Mouse (Mus musculus) gastrocnemius, postnatal 25 days (tissue): Measurements from ENCODE around the gene Fzr1. TPM values are rescaled to one million over a fixed set of nuclear protein-coding genes. Genes with fewer than 3 reads are reported as not detected.

Experiments used
- DNase-seq: peaks from one replicate; pipeline ENCODE4 v3.0.0; 2022
- total RNA-seq, 2 experiments: library from RNA; stranded (reverse); gene quantifications; 1 replicate in 1 of 2; 2 replicates in 1 of 2; pipeline ENCODE4 v1.2.3; 2021

Gene Fzr1
- total RNA-seq, 2 experiments from 2014 or later, result 13.5 to 14.0 TPM

DNA sequence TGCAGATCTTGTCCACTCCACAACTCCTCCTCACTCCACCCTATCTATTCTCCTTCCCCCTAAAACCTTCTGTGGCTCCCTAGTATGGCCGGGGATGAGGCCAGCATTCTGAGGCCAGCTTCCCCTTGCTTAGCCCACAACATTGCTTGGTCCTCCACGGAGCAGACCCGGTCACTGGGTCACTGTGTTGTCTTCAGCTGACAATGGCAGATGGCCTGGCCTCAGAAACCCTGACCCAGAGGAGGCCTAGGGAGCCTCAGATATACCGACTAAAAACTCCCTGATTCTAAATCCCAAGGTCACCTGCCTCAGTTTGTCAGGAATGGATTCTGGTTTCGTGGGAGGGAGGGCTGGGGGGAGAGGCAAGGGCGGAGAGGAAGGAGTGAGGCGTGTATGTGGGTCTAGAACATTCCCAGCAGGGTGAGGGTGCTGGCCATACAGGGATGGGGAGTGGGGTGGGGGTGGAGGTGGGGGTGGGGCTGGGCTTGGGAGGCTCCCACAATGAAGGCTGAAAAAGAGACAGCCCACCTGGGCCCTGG is 24.0 kb upstream of the Fzr1 start:
- DNase-seq, result no peak

DNA sequence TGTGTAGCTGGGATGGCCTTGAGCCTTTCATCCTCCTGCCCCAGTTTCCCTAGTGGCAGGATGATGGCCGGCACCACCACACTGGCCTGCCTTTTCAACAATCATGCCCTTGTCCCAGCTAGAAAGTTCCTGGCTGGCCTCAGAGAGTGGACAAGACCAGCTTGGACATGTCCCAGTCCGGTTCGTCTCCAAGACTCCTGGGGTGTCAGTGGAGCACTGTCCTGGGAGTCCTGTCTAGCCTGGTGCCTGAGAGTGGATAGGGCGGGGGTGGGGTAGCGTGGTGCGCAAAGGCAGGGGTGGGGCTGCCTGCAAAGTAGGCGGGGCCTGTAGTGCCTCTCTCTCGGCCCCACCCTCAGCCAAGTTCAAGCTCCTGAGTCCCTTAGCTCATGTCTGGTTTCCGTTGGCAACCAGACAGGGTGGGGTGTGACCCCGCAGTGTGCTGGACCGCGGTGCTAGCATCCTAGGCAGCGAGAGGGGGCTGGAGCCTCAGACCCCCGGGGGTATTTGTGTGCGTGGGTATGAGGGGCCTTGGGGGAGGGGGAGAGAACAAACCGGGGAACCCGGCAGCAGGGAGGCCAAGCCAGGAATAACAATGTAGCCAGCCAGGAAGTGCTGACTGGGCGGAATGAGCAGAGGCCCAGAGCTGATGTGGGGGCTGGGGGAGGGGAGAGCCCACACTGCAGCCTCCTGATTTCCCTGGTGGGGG is 23.4 kb upstream of the Fzr1 start:
- peak; percentile 84 for DNase-seq

DNA sequence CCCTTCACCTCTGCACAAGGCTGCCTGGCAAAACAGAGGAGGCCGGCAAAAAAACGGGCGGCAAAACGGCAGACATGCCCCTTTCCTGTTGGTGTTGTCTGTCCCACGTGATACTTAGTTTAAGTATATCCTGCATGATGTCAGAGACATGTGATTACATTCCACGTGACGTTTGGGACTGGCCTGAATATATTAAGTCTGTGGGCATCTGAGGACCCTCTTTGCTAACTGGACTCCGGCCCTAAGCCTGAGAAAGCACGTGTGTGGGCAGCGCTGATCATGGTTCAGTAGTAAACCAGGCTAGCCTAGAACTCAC is 22.8 kb upstream of the Fzr1 start:
- DNase-seq, result no peak

DNA sequence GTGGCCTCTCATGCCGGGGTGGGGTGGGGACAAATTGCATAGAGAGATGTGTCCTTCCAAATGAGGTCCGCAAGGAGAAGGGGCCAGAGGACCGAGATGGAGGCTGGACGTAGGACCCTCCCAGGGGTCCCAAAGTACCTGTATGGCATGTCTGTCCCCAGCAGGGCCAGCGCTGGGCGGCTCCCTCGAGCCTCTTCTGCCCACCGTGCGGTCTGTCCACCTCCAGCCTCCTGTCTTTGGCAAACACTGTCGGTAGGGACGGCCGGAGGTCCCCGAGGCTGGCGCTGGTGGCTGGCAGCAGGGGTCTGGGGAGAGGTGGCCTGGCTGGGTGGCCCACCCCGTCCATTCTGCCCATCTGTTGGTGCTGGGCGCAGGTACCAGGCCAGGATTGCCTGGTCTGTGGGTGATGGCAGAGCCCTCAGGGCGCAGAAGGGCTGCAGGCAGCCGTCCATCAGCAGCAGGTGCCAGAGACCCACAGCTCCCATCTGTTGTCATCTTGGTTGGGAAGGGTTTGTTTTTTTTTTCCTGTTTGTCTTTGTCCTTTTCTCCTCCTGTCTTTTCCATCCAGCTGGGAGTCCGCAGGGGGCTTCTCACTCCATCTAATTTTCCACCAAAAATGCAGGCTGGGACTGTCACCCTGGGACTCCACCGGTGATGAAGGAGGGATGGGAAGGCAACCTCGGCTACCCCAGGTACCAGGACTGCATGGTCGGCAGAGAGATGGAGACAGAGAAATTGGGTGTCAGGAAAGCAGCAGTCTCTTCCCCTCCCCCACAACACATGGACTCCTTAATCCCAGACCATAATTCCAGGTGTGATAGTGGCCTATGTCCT is 22.3 kb upstream of the Fzr1 start:
- DNase-seq, result no peak

DNA sequence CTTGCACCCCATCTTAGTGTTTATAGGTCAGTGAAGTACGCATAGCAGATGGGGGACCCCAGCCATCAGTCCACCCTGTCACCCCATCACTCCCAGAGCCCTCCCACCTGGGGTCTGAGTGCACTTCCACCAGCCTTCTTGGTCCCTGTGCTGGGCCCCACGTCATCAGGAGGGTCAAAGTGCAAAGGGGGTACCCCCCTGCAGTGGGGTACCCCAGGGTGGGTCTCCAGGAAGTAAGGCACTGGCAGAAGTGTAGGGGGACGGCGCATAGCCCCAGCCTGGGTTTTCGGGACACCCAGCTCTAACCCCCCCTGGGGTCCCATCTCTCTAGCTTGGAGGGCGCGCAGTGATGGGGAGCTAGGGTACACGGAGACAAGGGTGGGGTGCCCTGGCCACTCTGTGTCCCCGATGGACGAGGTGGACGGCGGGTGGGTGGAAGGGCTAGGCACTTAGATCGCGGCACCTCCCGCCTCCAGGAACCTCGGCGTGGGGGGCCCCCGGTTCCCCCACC is 21.5 kb upstream of the Fzr1 start:
- no peak for DNase-seq

DNA sequence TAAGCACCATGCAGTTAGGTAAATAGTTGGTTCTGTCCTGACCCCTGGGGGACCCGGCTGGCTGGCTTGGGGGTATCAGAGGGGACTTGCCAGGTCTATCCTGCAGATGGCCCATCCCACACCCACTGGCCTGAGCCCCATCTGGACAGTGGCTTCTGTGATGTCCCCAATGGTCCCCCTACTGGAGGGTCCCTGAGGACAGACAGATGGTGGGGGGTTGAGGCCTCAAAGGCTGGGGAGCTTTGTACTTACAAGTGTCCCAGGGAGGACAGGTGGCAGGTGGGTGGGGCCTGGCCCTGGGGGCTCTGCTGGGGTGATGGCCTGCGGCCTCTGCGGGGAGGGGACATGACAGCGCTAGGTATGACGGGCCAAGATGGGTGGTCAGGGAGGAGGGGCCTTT is 21.0 kb upstream of the Fzr1 start:
- DNase-seq, result no peak

DNA sequence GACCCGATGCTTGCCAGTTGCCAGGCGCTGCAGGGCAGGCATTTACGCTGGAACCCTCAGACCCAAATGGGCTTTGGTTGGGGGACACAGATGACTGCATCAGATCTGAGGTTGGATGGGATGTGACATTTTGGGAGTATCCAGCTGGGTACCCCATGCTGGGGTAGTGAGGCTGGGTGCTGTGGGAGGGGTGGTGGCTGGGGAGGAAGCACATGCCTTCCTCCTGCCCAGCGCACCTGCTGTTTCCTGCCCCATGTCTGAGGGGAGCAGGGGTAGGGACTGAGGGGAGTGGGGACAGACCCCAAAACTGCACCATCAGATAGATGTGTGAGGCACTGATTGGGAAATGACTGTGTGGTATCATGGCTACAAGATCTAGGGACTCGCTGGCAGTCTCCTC is 18.4 kb upstream of the Fzr1 start:
- no peak for DNase-seq

DNA sequence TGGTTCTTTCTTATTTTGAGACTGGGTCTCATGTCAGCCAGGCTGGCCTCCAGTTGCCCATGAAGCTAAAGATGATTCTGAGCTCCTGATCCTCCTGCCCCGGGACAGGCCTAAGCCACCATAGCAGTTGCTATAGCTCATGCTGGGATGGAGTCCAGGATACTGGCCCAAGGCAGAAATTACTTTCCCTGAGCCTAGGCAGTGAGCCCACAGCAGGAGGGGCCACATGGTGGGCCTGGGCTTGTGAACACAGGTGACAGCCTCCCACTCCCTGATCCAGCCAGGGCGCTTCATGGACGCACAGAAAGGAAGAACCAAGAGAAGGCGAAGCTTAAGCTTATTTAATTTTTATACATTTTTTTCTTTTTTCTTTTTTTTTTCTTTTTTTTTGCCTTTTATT is 17.5 kb upstream of the Fzr1 start:
- DNase-seq, result no peak

DNA sequence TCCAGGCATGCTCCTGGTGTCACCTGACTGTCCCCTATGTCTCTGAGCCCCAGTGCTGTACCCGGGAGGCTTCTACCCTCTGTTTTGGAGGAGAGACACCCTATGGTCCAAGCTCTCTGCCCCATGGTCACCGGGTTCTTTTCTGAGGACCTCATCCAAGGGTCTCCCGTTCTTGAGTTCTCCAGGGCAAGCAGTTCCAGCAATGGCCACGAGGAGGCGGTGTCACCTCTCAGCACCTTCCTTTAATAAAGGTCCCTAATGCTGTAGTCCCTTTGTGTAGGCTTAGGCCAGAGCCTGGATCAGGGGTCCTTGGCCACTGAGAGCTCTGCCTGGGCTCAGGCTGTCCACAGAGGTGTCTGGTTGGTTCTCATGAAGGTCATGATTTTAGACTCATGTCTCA is 16.8 kb upstream of the Fzr1 start:
- no peak for DNase-seq

DNA sequence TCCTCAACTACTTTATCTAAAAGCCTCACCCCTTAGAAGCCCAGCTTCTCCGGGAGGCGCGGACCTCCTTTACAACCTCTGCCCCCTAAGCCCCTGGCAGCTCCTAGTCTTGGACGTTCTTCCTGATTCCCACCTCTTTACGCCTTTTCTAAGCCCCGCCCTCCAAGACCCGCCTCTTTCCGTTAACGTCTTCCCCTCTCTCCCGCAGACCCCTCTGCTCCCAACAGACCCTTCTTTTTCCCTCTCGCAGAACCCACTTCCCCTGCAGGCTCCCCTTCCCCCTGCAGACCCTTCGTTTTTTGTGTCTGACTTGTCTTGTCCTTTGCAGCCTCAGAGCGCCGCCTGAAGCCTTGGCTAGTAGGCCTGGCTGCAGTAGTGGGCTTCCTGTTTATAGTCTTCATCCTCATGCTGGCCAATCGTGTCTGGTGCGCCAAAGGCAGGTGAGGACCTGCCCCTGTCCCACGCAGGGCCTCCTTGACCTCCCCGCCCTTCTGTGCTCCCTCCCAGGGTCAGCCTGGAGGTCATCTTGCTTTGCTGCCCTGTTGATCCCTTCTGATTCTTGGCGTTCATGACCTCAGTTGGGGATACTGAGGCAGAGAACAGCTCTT is 15.2 kb upstream of the Fzr1 start:
- DNase-seq, result no peak

DNA sequence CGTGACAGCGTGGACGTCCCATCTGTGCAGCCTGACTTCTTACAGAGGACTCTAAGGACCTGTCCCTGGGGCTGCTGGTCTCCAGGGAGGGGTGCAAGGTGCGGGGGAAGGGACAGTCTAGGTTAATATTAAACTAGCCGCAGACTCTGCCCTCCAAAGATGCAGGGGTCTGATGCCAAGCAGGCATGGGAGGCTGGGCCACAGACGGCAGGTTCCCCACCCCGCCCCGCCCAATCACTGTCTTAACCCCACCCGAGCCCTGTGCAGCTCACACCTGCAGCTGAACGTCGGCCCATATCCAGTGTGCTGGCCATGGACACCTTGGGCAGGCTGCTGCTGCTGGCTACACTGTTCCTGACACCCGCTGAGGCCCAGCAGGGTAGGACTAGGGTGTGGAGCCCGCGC is 14.5 kb upstream of the Fzr1 start, which contains the start of gene Smim24:
Gene Smim24, plus strand, starts transcription at position 271 of the 405 bp plus-strand sequence.
- DNase-seq, result no peak

DNA sequence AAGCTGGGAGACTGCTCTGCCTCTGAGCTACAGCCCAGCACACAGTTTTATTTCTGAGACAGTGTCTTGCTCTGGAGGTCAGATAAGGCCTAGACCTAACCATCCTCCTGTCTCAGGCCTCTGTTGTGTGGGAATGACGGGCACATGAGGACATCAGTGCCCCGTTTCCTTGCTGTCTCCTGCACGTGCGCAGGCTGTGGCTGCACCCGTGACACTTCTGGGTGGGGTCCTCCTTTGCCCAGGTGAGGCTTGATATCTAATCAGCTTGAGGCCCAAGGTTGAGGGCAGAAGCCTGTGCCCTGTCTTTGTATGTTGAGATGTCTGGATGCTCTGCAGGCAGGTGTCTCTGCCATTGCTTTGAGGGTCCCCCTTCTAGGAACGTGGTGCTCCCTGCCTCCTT is 14.0 kb upstream of the Fzr1 start:
- no peak for DNase-seq

DNA sequence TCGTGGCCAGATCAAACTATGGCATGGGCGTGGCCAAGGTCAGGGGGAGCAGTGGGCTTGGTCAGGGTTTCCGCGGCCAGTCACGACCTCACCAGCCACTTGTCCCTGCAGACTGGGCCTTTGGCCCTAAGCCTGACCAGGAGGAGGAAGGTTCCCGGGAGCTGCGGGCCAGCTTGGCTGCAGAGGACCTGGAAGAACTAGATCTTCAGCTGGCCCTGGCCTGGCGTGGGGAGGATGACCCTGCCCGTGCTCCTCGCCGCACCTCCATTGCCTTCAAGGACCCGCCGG is 12.3 kb upstream of the Fzr1 start:
- no peak for DNase-seq

DNA sequence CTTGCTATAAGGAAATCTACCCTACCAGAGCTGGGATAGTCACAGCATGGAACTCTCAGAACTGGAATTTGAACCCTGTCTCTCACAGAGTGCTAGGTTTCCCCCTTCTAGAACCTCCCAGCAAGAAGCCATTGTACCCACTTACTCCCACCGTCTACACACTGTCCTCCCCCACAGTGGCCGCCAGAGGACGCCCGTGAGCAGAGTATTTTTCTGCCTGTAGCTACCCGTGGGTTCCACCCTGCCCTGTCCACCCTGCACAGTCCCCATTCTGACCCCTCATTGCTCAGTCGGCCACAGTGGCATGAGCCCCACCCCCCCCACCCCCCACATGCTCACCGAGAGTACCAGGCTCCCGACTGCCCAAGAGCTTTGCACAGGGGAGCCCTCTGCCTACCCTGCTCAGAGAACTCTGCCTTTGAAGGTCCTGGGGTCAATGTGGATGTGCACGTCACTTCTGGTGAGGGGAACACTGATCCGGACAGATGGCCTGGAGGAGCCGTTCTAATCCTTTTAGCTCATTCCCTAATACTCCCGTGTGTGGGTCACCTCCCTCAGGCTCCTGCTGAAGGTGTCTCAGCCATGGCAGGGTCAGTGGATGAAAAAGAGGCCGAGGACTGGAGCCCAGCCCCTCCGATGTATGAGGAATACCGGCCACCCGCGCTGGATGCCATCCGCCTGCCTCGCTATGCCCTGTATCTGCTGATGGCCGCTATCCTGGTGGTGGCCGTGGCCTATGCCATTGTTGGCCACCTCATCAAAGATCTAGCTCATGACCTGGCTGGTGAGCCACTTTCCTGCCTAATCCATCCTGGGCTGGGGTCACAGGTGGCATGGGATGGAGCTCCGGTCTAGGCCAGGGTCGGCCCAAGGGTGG is 11.7 kb upstream of the Fzr1 start:
- peak; percentile 58 for DNase-seq

DNA sequence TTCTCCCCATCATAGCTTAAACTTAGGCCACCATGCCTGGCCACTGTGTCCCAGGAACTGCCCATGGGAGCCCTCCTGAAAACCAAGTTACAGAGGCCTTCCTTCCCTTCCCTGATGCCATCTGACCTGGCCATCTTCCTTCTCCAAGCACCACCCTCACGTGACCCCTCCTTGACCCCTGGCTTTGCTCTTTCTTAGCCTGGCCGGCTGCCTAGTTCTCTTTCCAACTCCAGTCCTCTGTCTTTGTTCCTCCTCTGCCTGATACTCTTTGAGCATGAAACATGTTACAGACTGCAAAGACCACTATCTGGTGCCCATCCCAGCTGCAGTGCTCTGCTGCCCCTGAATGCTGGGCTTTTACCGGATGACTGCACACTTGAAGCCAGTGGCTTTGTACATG is 11.1 kb upstream of the Fzr1 start:
- DNase-seq, result no peak

DNA sequence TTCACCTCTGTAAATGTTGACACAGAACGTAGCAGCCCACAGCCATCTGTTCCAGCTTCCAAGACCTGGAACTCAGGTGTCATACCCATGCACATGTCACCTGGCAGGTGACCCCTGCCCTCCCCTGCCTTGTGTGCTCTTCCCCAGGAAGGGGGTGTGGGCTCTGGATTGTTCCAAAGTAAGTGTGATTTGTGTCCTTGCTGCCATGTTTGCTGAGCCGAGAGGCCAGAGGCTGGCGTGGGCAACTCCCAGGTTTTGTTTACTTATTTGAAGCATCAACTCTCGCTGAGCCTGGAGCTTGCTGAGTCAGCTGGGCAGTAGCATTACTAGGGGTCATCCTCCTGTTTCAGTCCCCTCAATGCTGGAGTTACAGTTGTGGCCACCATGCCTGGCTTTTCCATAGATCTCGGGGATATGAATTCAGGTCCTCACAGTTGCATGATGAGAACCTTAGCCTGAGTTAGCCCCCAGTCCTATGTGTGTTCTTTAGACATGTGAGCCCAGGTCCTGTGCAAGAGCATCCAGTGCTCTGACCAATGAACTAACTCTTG is 10.3 kb upstream of the Fzr1 start, which contains the start of gene Gm48552:
Gene Gm48552, plus strand, starts transcription at position 501 of the 551 bp plus-strand sequence.
- DNase-seq, result no peak

DNA sequence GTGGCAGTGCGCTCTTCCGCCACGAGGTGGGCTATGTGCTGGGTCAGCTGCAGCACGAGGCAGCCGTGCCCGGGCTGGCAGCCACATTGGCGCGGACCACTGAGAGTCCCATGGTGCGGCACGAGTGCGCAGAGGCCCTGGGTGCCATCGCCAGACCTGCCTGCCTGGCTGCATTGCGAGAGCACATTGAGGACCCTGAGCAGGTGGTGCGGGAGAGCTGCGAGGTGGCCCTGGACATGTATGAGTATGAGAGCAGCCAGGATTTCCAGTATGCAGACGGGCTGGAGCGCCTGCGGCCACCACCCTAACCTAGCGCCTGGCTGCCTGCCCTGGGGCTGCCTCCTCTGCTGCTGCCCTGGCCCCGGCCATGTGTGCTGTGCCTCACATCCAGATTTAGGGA is 9.4 kb upstream of the Fzr1 start:
- DNase-seq, result no peak

DNA sequence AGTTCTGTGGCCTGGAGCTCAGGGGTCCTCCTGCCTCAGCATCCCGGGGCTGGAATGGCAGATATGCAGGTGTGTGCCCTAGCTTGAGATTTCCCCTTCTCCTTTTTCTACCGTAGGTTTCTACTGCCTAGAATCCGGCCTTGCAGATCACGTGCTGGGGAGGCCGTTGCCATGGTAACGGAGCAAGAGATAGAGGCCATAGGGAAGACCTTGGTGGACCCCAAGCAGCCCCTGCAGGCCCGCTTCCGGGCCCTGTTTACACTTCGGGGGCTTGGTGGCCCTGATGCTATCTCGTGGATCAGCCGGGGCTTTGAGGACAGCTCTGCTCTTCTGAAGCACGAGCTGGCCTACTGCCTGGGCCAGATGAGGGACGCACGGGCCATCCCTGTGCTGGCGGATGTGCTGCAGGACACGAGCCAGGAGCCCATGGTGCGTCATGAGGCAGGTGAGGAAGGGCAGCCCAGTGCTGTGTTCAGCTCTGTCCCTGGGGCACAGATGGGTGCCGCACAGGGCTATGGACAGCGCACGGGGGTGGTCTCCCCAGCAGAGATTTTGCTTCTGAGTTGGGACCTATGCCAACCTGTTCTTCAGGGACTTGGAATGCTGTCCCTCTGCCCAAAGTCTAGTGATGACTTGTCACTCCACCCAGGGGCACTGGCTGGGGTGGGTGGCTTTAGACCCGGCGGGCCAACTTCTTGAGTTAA is 7.4 kb upstream of the Fzr1 start:
- DNase-seq, result no peak

DNA sequence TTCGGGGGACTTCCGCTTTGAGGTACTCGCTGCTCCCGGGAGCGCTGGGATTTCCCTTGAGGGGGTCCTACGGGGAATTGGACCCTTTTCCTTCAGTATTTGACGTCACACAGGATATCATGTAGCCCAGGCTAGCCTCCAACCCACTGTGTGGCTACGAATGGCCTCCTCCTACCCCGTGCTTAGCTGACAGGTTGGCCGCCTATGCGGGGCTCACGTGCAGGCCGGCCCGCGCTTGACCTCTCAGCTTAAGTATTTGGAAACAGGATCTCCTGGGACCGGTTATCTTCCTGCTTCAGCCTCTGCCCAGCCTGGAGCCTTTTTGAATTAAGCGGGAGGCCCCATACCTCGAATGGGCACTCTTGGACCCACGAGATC is 6.3 kb upstream of the Fzr1 start:
- DNase-seq, result no peak

DNA sequence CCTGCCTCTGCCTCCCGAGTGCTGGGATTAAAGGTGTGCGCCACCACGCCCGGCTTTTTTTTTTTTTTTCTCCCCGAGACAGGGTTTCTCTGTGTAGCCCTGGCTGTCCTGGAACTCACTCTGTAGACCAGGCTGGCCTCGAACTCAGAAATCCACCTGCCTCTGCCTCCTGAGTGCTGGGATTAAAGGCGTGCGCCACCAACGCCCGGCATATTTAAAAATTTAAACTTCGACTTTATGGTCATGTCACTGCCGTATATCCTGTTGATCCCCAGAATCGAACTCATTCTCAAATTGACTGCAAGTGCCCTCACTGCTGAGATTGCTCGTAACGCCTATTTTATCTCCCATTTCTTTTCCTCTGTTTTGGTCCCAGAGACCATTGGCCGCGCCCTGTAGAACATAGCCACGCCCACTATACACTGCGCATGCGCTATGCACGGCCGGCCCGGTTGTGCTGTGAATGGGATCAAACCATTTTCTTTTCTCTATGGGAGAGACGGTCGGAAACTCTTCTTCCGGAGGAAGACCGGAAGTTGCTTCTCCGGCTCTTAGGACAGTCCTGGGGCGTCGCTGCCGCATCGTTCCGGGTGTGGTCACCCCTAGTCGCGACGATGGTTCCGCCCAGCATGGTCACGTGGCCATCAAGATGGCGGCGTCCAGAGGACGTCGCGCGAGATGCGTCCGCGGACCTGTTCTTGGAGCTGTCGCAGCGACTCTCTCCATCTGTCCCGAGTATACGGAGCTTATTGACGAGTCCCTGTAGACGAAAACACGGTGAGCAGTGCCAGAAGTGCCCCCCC is 5.7 kb upstream of the Fzr1 start, which contains the start of the genes Dohh and Gm48551:
Gene Dohh, plus strand, starts transcription at position 627 of the 803 bp plus-strand sequence.
Gene Gm48551, plus strand, starts transcription at position 665 of the 803 bp plus-strand sequence.
- DNase-seq, result peak; percentile 96
